9 mouse cellular contexts compared by ENCODE assay signal in genomic region chr6:49142428-49142827, GRCm38 (mm10).
DNase-seq lines count a peak whose midpoint lies in the region; ATAC-seq and TF ChIP-seq lines count a peak whose summit lies in the region.
"Had no signal": no experiment of that assay in that cellular context is flagged by ENCODE, and none has a peak within 500 bp of the region (broad histone marks: within the 10 kb centered on the region; RNA-seq: fewer than 3 reads in every experiment).

No protein-coding gene starts in this region.

- WGBS in hindbrain, postnatal 0 days, result 84% methylated on average over 9 of the region's 9 CpGs
- WGBS in hindbrain, embryonic 10.5 days, result 87% methylated on average over 9 of the region's 9 CpGs

- H3K27ac ChIP-seq in hindbrain, postnatal 0 days, result no peak overlapping the region
- no peak overlapping the region for H3K27ac ChIP-seq in hindbrain, embryonic 10.5 days

- no peaks in the 10 kb centered on the region for H3K27me3 ChIP-seq in hindbrain, postnatal 0 days (ENCODE audit: insufficient read depth, low read length)
- no peaks in the 10 kb centered on the region for H3K27me3 ChIP-seq in hindbrain, embryonic 10.5 days (ENCODE audit: insufficient read depth, poor library complexity, severe bottlenecking)
- H3K27me3 ChIP-seq in splenic B cell, adult 2 months (ENCODE audit: control insufficient read depth, insufficient read depth, low read length, poor library complexity, severe bottlenecking), result no peaks in the 10 kb centered on the region
- H3K27me3 ChIP-seq: megakaryocyte, embryonic 14.5 days had no signal

- H3K36me3 ChIP-seq in hindbrain, postnatal 0 days (ENCODE audit: insufficient read depth, low read length), result no peaks in the 10 kb centered on the region
- peaks cover 16% of the 10 kb centered on the region; the same call in 1 of the 2 replicates for H3K36me3 ChIP-seq in hindbrain, embryonic 10.5 days
- H3K36me3 ChIP-seq in splenic B cell, adult 2 months (ENCODE audit: control insufficient read depth, insufficient read depth, low read length, poor library complexity, severe bottlenecking), result no peaks in the 10 kb centered on the region

- no peak for DNase-seq in hindbrain, postnatal 0 days (ENCODE audit: low spot score)
- no peak for DNase-seq in hindbrain, embryonic 10.5 days (ENCODE audit: low spot score)
- DNase-seq in 416B (ENCODE audit: low read depth), result peak; percentile 29
- DNase-seq in WW6 (ENCODE audit: low read depth, low spot score), result peak; percentile 38
- DNase-seq in induced T-regulatory cell, adult 2 months (ENCODE audit: low read depth), result peak; percentile 25
- DNase-seq in splenic B cell, adult 2 months (ENCODE audit: low read depth, low spot score), result peak; percentile 27
- DNase-seq in spleen, adult 12 weeks (ENCODE audit: low spot score), result no peak
- DNase-seq in T-cell, adult 2 months (ENCODE audit: low spot score), result no peak

- H3K9me3 ChIP-seq in hindbrain, postnatal 0 days (ENCODE audit: low read length), result no peaks in the 10 kb centered on the region
- no peaks in the 10 kb centered on the region for H3K9me3 ChIP-seq in hindbrain, embryonic 10.5 days
- H3K9me3 ChIP-seq: megakaryocyte, embryonic 14.5 days had no signal

- TF ChIP-seq CTCF in hindbrain, postnatal 0 days (IDR thresholded peaks at IDR 0.05; ENCODE audit: low read depth), result peak; percentile 59

- H3K9ac ChIP-seq in hindbrain, postnatal 0 days (replicated peaks; ENCODE audit: low read length), result no peak overlapping the region

- H3K4me1 ChIP-seq in hindbrain, postnatal 0 days (ENCODE audit: insufficient read depth, low read length), result no peaks in the 10 kb centered on the region
- H3K4me1 ChIP-seq in hindbrain, embryonic 10.5 days (replicated peaks), result 0 out of 2 replicates have a peak, but pooled peaks cover 5% of the 10 kb centered on the region

- no peak overlapping the region for H3K4me3 ChIP-seq in hindbrain, postnatal 0 days (ENCODE audit: low read length)
- H3K4me3 ChIP-seq in hindbrain, embryonic 10.5 days, result no peak overlapping the region
- H3K4me3 ChIP-seq: megakaryocyte, embryonic 14.5 days had no signal

- no peak overlapping the region for H3K4me2 ChIP-seq in hindbrain, postnatal 0 days (ENCODE audit: low read depth, low read length)

- no peak for ATAC-seq in hindbrain, postnatal 0 days

Comparison
In these comparisons a context has a peak if more than half of its experiments do, and no peak if none do; other contexts are left out.
1. DNase-seq: peak in 416B (single experiment), WW6 (single experiment), induced T-regulatory cell, adult 2 months (single experiment) and splenic B cell, adult 2 months (single experiment); none in hindbrain, postnatal 0 days (single experiment), hindbrain, embryonic 10.5 days (single experiment), spleen, adult 12 weeks (single experiment) and T-cell, adult 2 months (single experiment).